ENCODE assay signal across 35 mouse cellular contexts in the genomic region with DNA sequence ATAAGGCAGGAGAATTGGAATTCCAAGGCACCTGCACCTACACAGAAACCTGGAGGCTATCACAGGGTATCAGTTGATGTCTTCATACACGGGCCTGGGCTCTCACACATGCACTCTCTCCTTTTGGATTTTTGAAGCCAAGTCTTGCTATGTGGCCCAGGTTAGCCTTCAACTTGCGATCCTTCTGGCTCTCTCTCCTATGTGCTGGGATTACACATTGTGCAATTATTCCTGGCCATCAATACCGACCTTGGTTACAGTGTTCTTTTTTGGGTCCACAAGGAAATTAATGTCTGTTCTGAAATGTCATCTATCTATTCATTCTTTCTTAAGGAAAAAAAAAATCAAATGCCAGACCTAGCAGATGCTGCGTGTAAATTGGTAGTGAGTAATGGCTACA.
"Had no signal": no experiment of that assay in that cellular context is flagged by ENCODE, and none has a peak within 500 bp of the region (broad histone marks: within the 10 kb centered on the region; RNA-seq: fewer than 3 reads in every experiment).

No protein-coding gene starts in this region.

- H3K9ac ChIP-seq: heart, embryonic 12.5 days; heart, embryonic 13.5 days; heart, embryonic 15.5 days; hindbrain, embryonic 12.5 days; hindbrain, embryonic 13.5 days; hindbrain, embryonic 14.5 days; hindbrain, embryonic 15.5 days; intestine, embryonic 15.5 days; kidney, embryonic 15.5 days had no signal

- H3K4me1 ChIP-seq: heart, embryonic 12.5 days; heart, embryonic 13.5 days; heart, embryonic 15.5 days; hindbrain, embryonic 12.5 days; hindbrain, embryonic 15.5 days; intestine, embryonic 15.5 days had no signal

- H3K36me3 ChIP-seq: heart, embryonic 12.5 days; heart, embryonic 13.5 days; heart, embryonic 15.5 days; hindbrain, embryonic 10.5 days; hindbrain, embryonic 12.5 days; hindbrain, embryonic 13.5 days; hindbrain, embryonic 15.5 days; intestine, embryonic 15.5 days; kidney, embryonic 15.5 days had no signal

- H3K27me3 ChIP-seq: heart, embryonic 12.5 days; heart, embryonic 13.5 days; heart, embryonic 15.5 days; hindbrain, embryonic 12.5 days; hindbrain, embryonic 13.5 days; hindbrain, embryonic 15.5 days; intestine, embryonic 15.5 days; kidney, embryonic 15.5 days had no signal

- H3K4me2 ChIP-seq: heart, embryonic 11.5 days; heart, embryonic 12.5 days; heart, embryonic 13.5 days; heart, embryonic 15.5 days; hindbrain, embryonic 12.5 days; hindbrain, embryonic 13.5 days; hindbrain, embryonic 14.5 days; hindbrain, embryonic 15.5 days; intestine, embryonic 15.5 days; kidney, embryonic 15.5 days had no signal

- H3K4me3 ChIP-seq: heart, embryonic 12.5 days; heart, embryonic 13.5 days; heart, embryonic 15.5 days; hindbrain, embryonic 10.5 days; hindbrain, embryonic 12.5 days; hindbrain, embryonic 13.5 days; hindbrain, embryonic 15.5 days; intestine, embryonic 15.5 days; kidney, embryonic 15.5 days; layer of hippocampus, adult 2 months; left cerebral cortex, adult 2 months had no signal

- H3K27ac ChIP-seq: heart, embryonic 13.5 days; heart, embryonic 15.5 days; hindbrain, embryonic 10.5 days; hindbrain, embryonic 12.5 days; hindbrain, embryonic 13.5 days; hindbrain, embryonic 14.5 days; hindbrain, embryonic 15.5 days; hindbrain, postnatal 0 days; intestine, embryonic 15.5 days; kidney, embryonic 15.5 days; kidney, postnatal 0 days; layer of hippocampus, adult 2 months; left cerebral cortex, adult 2 months had no signal

- H3K9me3 ChIP-seq: heart, embryonic 12.5 days; heart, embryonic 13.5 days; heart, embryonic 15.5 days; hindbrain, embryonic 10.5 days; hindbrain, embryonic 12.5 days; hindbrain, embryonic 13.5 days; hindbrain, embryonic 15.5 days; intestine, embryonic 15.5 days; kidney, embryonic 15.5 days had no signal

- ATAC-seq: hindbrain, embryonic 16.5 days; hindbrain, postnatal 0 days; inflammation-experienced regulatory T-cells, adult 6 months; intestine, embryonic 15.5 days; intestine, embryonic 16.5 days; intestine, postnatal 0 days had no signal

- DNase-seq: heart, postnatal 10 days; heart, postnatal 14 days; heart, postnatal 36 days; heart, postnatal 4 days; kidney, adult 11 months; kidney, adult 18-20 months; kidney, adult 2 months; kidney, adult 8-10 months; kidney, adult 9 months; kidney, postnatal 10 days; kidney, postnatal 14 days; kidney, postnatal 25 days; kidney, postnatal 36 days; kidney, postnatal 4 days; layer of hippocampus, adult 9-11 months; layer of hippocampus, postnatal 36 days had no signal
